Mouse (Mus musculus): ENCODE data around the gene Gtse1.

Gtse1 gene

DNA sequence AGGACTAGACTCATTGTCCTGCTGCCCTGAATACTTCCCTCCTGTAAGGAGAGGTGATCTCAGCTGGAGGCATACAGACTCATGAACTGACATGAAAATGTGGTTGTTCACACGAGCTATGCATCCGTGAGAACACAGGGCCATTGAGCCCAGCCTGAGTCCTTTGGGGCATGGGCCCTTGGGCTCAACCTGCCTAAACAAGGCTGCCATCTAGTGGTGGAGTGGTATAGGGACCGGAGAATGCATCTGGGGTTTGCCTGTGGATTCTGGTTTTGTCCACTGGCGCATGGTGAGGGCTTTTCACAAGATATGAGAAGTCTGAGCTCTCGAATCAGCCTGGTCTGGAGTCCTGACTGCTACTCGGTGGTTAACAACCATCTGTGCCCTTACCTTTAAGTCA is 8.2 kb downstream of the Gtse1 start:
- CTCF ChIA-PET, result interaction anchor here (0.7 to 1.1 kb wide), 3 partner anchors 24 to 209 kb away, joined by 4 to 13 read pairs (median 6); no protein-coding TSS in a partner anchor

DNA sequence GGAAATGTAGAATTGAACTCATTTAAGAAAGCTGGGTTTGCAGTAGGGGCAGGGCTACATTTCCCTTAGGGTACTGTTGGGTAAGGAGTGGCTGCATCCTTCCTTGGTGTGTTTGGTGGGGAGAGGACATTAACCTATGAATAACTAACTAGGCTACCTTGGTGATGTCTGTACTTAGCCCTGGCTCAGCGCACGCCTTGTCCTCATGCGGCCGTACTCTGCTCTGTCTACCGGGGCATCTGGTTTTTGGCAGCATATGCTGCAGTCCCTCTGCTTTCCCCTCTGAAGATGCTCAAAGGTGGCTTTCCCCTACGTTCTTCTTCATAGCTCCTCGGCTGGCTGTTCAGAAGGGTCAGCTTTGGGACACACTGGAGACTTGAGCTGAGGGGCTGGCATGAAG is 17.8 kb downstream of the Gtse1 start:
- CTCF ChIA-PET, result no interaction called here

- CTCF ChIA-PET, result interaction anchor here (1.0 kb wide), 1 partner anchor 19 kb away, joined by 3 read pairs; the partner anchor contains the start of gene Gtse1
Observed at GRCm38 (mm10) chr15:85878848-85879497, 19.4 kb downstream of the Gtse1 start, which contains the start of gene Trmu. Gene Trmu, plus strand, starts transcription at chr15:85879312.

- CTCF ChIA-PET, result no interaction called here
Observed at GRCm38 (mm10) chr15:85879498-85879895, 20.0 kb downstream of the Gtse1 start.

DNA sequence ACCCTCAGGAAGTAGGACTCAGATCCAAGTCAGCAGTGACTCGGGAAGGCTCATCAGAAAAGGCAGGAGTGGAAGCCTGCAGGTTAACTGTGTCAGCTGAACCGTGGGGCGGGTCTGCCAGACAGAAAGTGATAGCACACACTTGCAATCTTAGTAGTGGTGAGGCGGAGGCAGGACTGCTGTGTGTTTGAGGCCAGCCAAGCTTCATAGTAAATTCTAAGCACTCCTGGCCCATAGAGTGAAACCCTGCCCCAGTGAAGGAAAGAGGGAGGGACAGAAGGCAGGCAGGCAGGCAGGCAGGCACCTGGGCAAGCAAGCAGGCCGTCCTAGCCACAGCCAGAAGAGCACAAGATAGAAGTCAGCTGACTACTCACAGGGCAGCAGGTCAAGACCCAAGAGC is 26.1 kb downstream of the Gtse1 start:
- CTCF ChIA-PET, result interaction anchor here (0.6 kb wide), 1 partner anchor 87 kb away, joined by 6 read pairs; no protein-coding TSS in a partner anchor

GRCm38 (mm10) chr15:85889235-85889634 is 29.7 kb downstream of the Gtse1 start:
- CTCF ChIA-PET, result no interaction called here

DNA sequence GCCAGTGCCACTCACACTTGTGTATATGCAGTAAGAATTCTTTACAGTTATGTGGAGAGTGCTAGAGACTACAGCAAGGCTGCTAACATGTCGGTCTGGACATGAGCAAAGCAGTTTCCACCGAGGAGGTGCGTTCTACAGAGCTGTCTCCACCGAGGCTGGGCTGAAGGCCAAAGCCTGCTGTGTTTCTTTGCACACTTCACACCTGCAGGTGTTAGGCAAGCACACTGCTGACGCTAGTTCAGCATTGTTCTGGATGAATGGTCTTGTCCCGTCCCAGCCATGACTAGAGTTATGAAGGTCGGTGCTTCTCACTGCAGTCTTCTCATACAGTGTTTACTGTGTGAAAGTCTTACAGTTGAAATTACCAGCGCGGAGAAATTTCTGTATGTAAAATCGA is 32.4 kb downstream of the Gtse1 start:
- CTCF ChIA-PET, result no interaction called here

DNA sequence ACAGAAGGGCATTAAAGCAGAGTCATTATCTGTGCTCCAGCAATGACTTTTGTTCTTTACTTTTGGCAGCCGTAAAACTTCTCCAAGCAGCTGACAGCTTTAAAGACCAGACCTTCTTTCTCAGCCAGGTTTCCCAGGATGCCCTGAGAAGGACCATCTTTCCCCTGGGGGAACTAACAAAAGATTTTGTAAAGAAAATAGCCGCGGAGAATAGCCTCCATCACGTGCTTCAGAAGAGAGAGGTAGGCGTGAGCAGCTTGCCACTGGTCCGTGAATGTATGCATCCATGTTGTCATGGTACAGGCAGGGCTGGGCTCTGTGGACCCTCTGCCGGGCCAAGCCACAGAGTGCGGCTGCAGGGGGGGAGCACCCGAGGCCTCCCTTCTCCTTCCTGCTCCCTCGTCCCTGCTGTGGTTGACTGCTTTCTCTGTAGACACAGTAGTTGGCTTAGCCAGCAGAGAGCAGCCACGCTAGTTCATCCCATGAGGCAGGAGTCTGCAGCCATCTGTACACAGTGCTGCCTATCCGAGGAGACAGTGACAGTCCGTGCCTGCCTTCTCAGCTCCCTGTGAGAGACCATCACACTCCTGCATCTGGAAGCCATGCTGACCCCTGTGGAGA is 33.1 kb downstream of the Gtse1 start:
- CTCF ChIA-PET, result no interaction called here

GRCm38 (mm10) chr15:85893871-85894270 is 34.3 kb downstream of the Gtse1 start:
- CTCF ChIA-PET, result no interaction called here

DNA sequence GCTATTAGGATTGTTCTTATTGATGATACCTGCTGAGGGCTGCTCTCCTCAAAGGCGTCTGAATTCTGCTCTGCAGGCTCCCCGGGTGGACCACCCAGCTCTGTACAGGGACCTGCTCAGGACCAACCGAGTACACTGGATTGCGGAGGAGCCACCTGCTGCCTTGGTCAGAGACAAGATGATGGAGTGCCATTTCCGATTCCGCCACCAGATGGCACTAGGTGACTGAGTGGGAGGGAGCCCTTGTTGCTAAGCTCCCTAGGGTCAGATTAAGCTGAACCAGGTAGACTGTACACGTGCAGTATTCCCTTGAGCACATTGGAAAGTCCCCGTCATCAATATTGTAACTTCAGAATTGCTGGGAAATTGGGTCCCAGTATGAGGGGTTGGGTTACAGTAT is 36.7 kb downstream of the Gtse1 start:
- CTCF ChIA-PET, result interaction anchor here (0.6 to 1.3 kb wide), 5 partner anchors 87 to 241 kb away, joined by 3 to 4 read pairs (median 3); no protein-coding TSS in a partner anchor

DNA sequence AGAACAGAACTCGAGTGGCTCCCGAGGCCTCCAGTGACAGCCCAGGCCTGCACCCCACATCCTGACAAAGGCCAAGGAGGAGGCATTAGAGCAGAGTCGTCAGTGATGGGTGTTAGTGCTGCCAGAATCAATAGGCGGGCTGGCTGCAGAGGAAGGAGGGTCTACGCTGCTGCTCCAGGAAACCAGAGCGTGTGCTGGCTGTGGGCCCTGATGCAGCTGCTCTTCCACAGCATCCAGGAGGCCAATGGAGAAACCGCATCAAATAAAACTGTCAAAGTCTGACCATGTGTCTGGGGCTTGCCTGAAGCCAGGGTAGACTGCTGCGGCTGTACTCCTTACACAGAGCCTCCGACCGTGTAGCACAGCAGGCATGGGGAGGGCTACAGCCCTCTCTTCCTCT is 37.6 kb downstream of the Gtse1 start:
- CTCF ChIA-PET, result no interaction called here

- CTCF ChIA-PET, result interaction anchor here (0.8 kb wide), 1 partner anchor 14 kb away, joined by 4 read pairs; no protein-coding TSS in a partner anchor
Observed at GRCm38 (mm10) chr15:85899396-85899795, 39.9 kb downstream of the Gtse1 start.

DNA sequence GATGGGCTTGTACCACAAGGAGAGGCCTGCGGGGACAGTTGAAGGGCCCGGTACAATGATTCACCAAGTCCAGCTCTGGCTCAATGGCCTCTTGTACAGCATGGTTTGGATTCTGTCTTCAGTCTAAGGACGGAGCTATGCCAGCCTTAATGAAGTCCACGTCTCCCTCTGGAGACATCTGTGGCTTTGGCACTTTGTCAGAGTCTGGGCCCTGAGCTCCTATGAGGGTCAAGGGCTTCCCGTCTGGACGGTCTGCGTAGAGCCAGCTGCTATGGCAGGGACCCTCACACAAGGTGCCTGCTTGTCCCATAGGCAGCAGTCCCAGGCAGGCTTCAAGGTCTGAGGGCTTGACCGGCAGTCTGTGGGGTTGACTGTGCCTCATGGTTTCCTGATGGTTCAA is 40.8 kb downstream of the Gtse1 start:
- CTCF ChIA-PET, result no interaction called here

DNA sequence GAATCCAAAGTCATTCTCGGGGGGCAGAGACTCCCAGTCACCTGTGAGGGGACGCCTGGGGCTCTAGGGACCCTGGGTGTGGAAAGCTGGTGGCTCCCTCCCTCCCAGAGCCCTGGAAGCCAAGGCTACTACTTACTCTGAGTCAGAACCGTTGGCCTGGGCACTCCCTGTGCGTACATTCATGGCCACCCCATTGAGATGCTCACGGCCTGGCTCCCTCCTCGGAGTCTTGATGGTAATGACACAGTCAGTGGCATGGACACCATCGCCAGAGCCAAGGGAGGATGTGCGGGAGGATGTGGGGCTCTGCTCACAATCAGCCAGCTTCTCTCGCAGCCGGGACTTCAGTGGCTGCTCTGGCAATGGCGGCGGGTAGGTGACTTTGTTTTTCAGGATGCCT is 41.3 kb downstream of the Gtse1 start:
- CTCF ChIA-PET, result no interaction called here

GRCm38 (mm10) chr15:85902505-85902904 is 43.0 kb downstream of the Gtse1 start:
- CTCF ChIA-PET, result no interaction called here

GRCm38 (mm10) chr15:85903826-85904225 is 44.3 kb downstream of the Gtse1 start:
- CTCF ChIA-PET, result no interaction called here

- CTCF ChIA-PET, result no interaction called here
Observed at GRCm38 (mm10) chr15:85908660-85909491, 49.3 kb downstream of the Gtse1 start.

GRCm38 (mm10) chr15:85909492-85909829 is 49.9 kb downstream of the Gtse1 start:
- CTCF ChIA-PET, result no interaction called here

DNA sequence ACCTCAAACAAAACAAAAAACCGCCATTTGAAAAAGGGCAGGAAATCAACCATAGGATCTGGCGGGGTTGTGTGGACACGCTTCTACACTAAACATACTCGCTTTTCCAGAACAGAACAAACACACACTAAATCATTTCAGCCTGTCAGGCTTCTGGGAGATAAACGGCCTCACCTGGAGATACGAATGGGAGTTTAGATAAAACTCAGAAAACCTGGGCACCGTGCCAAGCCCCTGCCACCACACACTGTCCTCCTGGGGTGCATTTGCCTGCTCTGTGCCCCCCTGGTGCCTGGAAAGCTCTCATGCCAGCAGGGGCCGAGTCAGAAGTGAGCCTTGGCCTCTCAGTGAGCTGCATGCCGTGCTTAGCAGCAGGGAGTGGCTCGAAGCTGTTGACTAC is 50.4 kb downstream of the Gtse1 start:
- CTCF ChIA-PET, result no interaction called here

- CTCF ChIA-PET, result interaction anchor here (0.5 to 0.7 kb wide), 4 partner anchors 15 to 274 kb away, joined by 3 to 6 read pairs (median 4); no protein-coding TSS in a partner anchor
Observed at GRCm38 (mm10) chr15:85913605-85914004, 54.1 kb downstream of the Gtse1 start.

GRCm38 (mm10) chr15:85919191-85919891 is 59.8 kb downstream of the Gtse1 start:
- CTCF ChIA-PET, result interaction anchor here (0.6 kb wide), 1 partner anchor 119 kb away, joined by 6 read pairs; no protein-coding TSS in a partner anchor

DNA sequence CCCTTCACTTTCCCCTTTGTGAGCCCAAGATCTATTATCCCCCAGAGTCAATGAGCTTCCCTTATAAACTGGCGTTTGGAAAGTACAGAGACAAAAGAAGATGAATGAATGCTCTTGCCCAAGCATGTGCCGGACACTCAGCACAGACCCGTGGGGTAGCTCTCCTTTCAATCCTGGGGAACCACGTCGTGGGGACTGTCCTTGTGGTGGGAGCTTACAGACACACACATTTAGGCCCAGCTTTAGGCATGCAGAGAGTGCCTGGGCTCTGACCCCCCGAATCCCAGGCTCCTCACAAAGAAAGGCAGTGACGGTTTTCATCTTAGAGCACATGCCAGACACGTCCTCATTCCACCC is 60.3 kb downstream of the Gtse1 start:
- CTCF ChIA-PET, result no interaction called here

Measured in spleen, embryonic (tissue).